Mouse (Mus musculus): ENCODE measurements around the gene Tbc1d5.

DNA sequence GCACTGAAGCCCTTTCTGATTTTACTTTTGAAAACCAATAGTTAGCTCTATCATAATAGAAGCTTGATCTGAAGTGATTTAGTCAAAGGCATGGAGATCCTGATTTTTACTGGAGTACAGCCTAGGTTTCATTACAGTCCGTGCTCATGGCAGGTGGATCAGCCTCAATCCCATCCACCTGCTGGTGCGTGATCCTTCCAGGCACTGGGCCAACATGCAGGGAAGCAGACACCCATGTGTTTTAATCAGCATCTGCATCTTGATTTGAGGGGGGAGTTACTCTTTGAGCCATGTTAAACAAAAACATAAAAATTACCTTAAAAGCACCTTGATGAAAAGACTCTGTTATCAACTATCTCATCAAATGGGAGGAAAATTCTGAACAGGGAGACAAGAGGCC lies 16.4 kb upstream of the Tbc1d5 start:
- TF ChIP-seq CTCF (conservative IDR thresholded peaks at IDR 0.05; ENCODE audit: low read length) (no peak), NANOG (IDR thresholded peaks at IDR 0.05; ENCODE audit: borderline replicate concordance, low read length) (no peak)

Data from E14TG2a.4 (cell line).